Mouse (Mus musculus) heart, postnatal 0 days (tissue): ENCODE measurements around the gene Atp13a3.

Source experiments
- CTCF ChIP-seq: IDR thresholded peaks from 2 replicates; pipeline ENCODE4 v1.5.1; 2016; ENCODE audit warnings: antibody characterized with exemption, control low read depth, low read depth
- EP300 ChIP-seq: IDR thresholded peaks from 2 replicates; pipeline ENCODE4 v1.6.1; 2016; ENCODE audit warnings: antibody characterized with exemption, low read depth

GRCm38 (mm10) chr16:30275558-30276340, 130.0 kb downstream of the Atp13a3 start:
- TF ChIP-seq CTCF (no peak), EP300 (no peak)
